Mouse (Mus musculus): ENCODE results near the gene Arl6ip4.

- no peak for TF ChIP-seq CTCF (IDR thresholded peaks at IDR 0.05; ENCODE audit: low read depth, low read length)
- TF ChIP-seq POLR2A (IDR thresholded peaks at IDR 0.05; ENCODE audit: borderline replicate concordance, low read depth, low read length) = no peak
Measured at GRCm38 (mm10) chr5:124074845-124075307, 41.0 kb upstream of the Arl6ip4 start.
